Mouse (Mus musculus): Measurements from ENCODE around the gene Rab28.
"Not testable (repeated sequence)": the region's sequence is repeated elsewhere in the genome, so short reads cannot be mapped to it uniquely, and the experiment has no call there.

Rab28 gene

DNA sequence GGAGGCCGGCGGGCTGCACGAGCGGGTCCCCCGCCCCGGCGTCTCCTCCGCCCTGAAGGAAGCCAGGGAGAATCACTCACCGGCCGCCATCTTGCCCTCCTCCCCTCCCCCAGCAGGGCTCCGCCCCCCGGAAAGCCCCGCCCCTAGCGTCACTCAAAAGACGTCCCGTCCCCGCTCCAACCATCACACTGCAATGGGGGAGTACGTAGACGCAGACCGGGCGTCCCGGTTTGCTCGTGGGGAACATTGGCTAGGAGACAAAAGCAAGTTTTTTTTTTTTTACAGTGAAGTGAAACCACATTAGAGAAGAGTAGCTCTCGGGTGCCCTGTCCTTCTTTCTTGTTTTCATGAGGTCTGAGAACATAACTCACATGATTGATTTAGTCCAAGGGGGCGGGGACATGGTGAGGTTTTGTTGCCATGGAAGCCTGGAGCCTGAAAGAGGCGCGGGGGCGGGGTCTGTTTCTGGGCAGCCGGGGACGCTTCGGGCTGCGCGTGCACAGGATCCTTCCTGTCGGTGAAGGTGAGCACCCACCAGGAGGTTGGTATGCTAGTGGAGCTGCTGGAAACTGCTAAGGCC, at the start of gene Rab28:
Gene Rab28 (minus strand): TSS at position 107 of the 580 bp plus-strand sequence.
- peak; percentile 91 to 92 for DNase-seq (ENCODE audit: low spot score in 2 of 2)

DNA sequence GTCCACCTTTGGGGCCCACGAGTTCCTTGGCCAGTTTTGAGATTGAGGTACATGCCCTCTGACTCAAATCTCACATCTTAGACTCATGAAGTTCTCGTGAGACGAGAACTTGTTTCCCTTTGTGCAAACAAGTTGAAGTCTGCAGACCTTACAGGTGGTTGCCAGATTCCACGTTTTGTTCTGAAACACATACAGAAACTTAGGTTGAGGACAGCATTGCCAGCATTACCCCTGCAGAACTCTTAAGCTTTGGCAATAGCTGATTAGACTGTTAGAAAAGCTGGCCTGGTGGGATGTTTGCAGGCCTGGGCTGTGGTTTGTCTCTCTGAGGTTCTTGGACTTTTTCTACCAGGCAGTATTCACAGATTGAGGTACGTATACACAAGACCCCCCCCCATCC, 49.4 kb upstream of the Rab28 start:
- DNase-seq (ENCODE audit: low spot score in 2 of 2), result no peak

DNA sequence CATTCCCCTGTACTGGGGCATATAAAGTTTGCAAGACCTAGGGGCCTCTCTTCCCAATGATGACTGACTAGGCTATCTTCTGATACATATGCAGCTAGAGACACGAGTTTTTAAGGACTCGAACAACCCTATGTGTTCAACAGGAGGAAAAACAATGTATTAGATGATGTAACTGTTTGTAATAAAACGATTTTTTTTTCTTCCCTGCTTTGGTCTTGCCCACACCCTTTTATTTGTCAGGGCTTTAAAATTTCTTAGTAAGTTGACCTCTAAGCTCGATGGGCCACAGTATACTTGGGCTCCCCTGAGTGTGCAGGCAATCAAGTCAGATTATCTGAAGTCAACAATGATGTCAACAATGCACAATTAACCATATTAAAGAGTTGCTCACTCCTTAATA, 48.4 kb upstream of the Rab28 start:
- no peak for DNase-seq (ENCODE audit: low spot score in 2 of 2)

DNA sequence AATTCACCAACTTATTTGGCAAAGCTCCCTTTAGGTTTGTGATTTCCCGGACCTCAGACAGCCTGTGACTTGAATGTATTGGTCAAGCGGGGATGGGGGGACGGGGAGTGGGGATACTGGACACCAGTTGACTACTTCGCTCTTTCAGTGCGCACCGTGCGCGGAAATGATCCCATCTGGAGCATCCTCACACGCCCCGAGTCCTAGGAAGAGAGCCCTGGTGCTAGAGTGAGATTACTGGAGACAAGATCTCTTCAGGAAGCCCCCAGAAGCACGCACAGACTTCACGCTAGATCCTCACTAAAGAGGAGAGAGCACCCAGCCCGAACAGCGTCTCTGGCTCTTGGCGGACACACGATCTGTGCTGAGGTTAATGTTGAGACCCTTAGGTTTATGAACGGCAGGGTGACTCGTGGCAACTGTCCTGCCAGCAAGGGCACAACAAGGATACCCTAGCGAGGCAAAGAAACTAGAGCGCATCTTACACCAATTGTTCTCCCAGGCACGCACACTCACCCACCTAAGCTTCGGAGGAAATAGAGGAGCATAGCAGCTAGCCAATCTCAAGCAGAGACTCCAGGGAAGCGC, 47.5 kb upstream of the Rab28 start:
- DNase-seq (ENCODE audit: low spot score in 2 of 2), result no peak

DNA sequence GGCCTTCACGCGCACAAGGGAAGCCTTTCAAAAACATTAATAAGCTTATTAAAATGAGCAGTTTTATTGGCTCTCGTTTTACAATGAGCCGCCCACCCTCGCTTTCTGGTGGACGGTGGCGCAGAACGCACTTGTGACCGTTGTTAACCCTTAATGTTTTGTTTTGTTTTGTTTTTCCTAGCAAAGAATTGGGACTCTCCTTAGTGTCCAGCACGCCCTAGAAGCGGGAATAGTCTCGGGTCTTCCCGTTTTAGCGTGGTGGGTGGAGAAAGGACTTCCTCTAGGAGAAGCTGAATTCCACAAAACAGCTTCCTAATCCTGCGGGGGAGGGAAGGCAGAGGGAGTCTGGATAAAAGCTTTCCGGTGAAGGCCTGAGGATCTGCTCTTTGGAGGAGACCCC, 46.9 kb upstream of the Rab28 start:
- DNase-seq (ENCODE audit: low spot score in 2 of 2), result no peak

DNA sequence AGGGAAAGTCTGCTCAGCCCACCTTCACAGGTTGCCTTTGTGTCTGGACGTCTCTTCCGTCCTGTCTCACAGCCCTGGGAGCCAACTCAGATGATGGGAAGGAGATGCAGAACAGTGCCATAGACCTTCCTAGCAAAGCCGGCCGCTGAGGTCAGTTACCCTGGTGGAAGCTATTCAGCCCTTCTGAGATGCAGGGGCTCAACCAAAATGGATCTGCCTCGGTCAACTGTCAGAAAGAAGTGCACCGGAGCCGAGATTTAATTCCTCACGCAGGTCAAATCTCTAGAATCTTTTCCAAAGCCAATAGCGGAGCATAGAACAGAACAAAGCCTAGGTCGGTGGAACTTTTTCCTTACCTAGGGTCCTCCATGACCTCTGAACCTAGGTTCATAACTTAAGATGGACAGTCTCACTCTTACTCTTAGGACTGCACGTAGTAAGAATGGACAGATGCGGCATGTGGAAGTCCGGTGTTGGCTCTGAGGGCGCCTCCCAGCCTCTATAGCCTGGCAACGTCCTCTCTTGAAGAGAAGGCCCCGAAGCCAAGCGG, 46.3 kb upstream of the Rab28 start:
- no peak for DNase-seq (ENCODE audit: low spot score in 2 of 2)

DNA sequence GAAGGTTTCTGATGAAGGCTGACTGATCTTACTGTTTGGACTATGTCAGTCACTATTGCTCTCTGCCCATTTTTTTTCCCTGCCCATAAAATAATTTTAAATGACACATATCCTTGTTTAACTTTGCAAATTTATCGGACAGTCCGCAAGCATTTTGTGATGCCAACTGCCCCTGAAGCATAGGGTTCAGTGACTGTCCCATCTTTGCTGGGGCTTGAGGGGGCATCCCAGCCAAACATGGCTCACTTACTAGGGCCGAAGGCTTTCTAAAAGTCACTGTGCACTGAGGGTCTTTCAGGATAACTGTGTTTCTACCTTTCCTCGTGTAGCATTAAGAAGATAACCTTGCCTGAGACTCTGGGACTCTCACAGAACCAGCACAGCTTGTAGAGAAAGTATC, 44.8 kb upstream of the Rab28 start:
- no peak for DNase-seq (ENCODE audit: low spot score in 2 of 2)

DNA sequence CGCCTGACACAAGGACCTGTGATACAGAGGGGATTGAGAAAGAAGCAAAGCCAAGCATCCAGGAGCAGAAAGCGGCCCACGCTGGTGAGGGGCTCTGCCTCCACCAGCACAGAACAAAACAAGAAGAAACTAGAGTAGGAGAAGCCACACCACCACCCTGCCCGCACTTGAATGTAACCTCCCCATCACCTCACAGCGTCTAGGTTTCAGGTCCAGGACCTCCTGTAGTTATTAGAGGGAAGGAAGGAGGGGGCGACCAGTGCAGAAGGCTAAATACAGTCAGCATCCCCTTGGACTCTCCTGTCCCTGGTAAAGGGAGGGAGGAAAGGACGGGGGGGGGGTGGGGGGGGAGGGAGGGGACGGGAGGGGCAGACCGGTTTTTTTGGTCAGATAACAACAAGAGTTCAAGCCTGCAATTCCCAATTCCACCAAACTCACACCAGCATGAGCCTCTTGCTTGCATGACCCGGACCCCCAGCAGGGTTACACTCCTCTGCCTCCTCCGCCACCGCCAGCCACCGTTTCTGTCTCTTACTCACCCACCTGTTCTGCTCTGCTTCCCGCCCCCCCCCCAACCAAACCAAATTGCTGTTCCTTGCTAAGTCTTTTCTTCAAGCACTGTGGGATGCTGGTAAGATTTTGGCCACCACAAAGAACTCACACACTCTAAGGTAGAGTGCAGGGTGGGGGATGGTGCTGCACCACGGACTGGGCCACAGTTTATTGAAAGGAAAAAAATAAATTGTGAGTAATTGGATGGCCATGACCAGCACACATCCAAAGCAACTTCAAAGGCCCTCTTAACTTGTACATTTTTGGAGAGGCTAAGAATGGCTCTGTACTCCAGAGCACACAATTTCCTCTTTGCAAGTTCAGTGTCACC, 37.2 kb upstream of the Rab28 start:
- no peak for DNase-seq (ENCODE audit: low spot score in 2 of 2)

DNA sequence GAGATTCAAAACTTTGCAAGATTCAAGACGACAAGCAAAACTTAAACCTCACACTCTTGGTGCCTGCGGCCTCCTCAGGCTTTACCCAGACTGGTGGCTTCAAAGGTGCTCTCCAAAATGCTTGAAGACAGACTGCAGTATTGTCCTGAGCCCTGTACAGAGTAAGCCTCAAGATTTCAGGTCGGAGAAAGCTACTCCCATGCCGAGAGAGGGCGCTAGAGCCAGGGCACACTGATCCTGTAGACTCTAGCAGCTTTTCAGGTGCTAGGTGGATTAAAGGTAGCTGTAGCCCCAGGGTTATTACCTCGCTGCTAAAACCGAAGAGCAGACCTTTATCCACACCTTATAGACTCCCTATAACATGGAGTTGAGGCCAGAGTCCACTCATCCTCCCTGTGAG, 36.3 kb upstream of the Rab28 start:
- no peak for DNase-seq (ENCODE audit: low spot score in 2 of 2)

DNA sequence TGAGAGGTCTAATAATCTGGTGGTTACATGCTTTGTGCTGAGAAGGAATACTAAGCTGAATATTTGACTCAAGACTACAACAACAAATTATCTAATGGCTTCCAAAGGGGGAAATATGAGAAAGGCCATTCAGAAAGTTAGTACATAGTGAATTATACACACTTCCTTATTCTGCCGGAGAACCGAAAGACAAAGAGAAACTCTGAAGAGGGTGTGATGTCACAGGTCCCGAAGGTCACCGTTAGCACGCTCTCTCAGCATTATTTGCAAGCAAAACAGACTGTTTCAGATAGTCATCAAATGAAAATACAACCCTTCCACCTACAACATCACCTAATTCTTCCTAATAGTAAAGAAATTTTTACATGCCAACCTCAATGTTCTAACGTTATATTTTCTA, 30.9 kb upstream of the Rab28 start:
- no peak for DNase-seq (ENCODE audit: low spot score in 2 of 2)

DNA sequence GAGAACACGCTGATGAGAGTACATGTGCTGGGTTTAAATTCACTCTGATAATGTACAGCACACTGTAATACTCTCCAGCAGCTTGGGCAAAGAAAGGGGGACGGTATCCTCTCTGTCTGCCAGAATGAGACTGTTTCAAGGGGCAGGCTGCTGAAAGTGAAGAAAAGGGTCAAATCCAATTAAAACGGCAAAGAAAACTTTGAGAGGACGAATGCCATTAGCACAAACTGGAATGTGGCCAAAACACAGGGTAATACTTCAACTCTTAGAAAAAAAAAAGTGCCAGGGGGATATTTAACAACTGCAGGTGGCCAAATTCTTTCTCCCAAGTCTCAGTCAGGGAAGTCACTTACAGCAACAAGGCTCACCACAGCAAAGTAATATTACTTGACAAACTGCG, 29.1 kb upstream of the Rab28 start:
- no peak for DNase-seq (ENCODE audit: low spot score in 2 of 2)

DNA sequence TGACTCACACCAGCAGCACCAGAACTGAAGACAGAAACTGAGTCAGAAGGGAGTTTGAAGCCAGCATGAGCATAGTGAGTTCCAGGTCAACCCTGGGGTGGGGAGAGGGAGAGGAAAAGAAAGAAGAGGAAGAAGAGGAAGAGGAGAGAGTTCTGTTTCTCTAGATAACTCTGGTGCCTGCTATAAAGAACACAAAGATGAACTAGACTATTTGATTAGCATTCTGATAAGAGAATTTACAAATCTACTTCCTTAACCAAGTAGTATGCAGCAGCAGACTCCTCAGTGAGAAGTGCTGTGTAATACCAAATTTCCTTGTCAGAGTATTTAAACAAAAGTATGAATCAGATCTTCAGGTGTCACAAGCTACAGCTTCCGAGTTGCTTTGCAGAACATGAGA, 19.1 kb upstream of the Rab28 start:
- no peak for DNase-seq (ENCODE audit: low spot score in 2 of 2)

DNA sequence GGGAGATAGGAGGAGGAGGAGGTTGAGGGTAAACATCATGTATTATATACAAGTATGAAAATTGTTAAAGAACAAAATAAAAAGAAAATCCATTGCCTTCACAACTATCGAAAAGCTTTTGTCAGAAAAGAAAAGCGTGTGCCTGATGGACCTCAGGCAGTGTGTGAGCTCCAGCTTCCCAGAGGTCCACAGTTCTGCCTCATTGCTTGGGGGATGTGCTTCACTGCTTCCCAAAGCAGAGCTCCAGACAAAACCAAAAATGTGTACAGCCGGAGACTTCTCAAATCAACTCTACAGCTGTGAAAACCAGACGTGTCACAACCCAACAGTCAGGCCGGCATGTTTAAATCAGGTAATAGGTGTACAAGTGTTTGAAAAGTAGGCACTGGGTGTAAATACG, 17.6 kb upstream of the Rab28 start:
- no peak for DNase-seq (ENCODE audit: low spot score in 2 of 2)

DNA sequence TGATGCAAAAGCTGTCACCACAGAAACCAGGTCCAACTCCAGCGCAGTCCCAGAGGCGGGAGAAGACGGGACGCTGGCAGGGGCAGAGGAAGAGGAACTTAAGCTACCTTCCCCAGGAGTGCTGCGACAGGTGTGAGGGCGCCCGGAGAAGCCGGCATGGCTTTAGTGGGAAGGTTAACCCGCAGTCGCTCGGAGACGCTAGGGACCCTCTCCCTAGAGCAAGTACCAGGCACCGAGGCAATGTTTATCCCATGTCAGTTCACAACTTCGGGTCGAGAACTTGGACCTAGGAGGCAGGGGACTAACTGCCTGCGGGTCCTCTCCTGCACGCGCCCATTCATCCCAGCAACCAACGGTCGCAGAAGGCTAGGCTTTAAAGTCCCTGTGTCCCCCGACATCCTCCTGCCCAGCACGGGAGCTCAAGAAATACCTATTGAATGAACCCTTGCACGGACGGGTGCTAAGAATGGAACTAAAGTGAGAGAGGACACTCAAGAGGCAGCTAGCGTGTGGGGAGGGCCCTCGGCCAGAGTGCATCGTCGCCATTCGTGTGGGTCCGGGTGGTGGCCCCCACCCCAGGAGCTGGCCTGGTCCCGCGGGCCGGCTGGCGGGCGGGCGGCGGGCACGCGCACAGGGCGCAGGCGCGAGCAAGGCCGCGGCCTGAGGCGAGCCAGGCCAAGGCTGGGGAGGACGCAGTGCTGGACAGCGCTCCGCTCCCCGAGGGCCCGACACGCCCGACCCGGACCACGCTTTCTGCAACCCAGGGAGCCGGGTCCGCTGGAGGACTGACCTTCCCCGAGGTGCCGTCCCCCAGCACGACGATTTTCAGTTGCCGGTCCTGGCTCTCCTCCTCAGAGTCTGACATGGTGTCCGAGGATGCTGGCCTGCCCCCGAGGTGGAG, 592 bp downstream of the Rab28 start:
- peak in 1 of 2 experiments; percentile 19 for DNase-seq (ENCODE audit: low spot score in 2 of 2)

DNA sequence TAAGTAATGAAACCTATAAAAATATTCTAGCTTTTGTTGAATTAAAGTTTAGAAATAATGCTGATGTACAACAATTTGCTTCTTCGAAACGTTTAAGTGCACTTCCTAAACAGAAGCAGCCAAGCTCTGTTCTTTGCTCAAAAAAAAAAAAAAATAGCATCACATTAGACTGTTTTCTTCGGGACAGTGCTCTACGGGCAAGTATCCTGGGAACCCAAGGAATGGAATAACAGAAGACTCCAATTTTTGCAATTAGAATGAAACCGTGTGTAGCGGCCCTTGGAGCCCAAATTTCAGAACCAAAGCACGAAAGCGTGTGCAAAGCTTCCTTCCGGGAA, 1.2 kb downstream of the Rab28 start:
- peak in 1 of 2 experiments; percentile 21 for DNase-seq (ENCODE audit: low spot score in 2 of 2)

DNA sequence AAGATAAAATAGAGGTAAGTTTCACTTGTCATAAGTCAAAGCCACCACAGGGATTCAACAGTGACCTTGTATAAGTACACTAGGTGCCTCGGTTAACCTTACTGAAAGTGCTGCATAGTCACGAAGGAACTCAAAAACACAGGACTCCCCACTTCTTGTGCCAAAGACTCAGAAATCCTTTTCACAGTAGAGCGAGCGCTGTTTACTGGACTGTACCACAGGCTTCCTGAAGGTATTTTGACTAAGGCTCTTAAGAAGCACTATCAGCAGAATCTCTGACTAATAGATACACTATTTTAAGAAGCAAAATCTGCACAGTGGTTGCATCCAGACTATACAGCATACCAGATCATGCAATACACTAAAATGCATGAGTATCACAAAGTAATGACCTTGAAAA, 6.9 kb downstream of the Rab28 start:
- not testable (repeated sequence) for DNase-seq (ENCODE audit: low spot score in 2 of 2)

DNA sequence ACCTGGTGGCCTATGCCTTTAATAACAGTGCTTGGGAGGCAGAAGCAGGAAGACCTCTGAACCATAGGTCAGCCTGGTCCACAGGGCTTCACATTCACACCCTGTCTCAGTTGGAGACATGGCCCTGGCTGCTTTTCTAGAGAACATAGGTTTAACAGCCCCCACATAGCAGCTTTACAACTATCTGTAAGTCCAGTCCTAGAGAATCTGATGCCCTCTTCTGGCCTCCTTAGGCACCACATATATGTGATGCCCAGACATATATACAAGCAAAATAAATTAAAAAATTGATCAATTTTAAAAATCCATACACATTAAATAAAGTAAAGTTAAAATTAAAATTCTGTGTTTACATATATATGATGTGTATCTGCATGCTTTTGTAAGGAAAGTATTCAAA, 10.0 kb downstream of the Rab28 start:
- DNase-seq (ENCODE audit: low spot score in 2 of 2), result no peak

DNA sequence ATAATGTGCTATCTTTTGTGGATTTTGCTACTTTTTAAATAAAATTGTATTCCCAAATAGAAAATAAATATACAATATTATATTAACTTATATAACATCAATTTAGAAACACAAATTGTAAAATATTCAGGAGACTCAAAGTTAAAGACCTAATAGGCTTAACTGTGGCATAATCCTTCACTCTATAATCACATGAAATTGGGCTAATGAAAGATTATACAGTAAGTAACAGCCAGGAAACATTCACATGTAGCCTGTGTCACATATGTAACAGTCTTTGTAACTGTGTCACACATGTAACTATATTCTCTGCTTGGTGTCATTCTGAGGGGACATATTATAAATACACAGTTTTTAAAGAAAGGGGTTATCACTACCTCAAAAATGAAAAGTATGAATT, 22.9 kb downstream of the Rab28 start:
- DNase-seq (ENCODE audit: low spot score in 2 of 2), result no peak

DNA sequence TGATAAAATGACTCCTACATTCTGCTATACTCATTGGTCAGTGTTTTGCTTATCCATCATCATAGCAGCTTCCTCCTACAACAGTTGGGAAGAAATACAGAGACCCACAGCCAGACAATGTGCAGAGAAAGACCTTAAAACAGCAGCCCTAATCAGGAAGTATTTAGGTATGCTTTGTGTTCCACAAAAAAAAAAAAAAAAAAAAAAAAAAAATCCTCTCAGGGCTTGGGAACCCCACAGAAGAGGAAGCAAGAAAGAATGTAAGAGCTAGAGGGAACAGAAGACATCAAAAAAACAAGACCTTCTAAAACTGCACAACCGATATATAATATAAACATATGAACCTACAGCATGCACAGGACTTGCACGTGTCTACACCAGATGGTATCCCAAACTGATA, 24.0 kb downstream of the Rab28 start:
- no peak for DNase-seq (ENCODE audit: low spot score in 2 of 2)

DNA sequence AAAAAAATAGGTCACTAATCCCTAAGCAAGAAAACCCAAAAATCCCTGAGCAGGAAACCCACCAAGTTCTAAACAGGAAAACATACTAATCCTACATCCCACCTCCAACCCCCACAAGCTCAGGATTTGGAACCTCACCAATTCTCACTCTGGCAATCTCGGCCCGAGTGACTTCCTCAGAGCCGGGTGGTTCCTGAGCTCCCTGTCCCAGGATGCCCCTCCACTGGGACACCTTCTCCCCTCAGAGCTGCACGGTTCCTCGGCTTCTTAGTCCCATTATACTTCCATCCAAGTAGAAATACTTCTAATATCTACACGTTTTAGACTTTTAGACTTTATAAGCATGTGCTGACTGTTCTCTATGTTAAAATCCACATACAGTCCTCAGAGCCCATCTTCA, 41.9 kb downstream of the Rab28 start:
- no peak for DNase-seq (ENCODE audit: low spot score in 2 of 2)

DNA sequence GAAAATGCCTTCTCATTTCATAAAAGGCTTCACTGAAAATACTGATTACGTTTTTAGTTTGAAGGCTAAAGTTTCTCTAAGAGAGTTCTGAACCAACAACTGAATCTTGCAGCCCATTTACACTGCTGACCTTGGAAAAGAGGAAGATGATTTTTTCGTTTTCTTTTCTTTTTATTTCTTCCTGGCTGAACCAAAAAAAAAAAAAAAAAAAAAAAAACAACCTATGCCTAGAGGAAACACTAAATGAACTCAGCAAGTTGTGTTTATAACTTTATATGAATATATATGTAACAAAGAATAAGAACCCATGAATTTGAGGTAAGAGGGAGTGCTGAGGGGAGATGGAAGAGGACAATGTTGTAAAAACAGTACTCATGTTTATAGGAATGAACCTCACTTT, 71.2 kb downstream of the Rab28 start:
- DNase-seq (ENCODE audit: low spot score in 2 of 2), result no peak

Data from frontal cortex, postnatal 25 days (tissue).